Mouse (Mus musculus) heart, adult 2 months (tissue): ENCODE measurements at regions not wholly inside any gene's neighbourhood (a gene's known extent, or its start where the extent isn't known, plus 50 kb on each side); places are given as distances from the start of the nearest gene placed in this dataset.
"Not testable (repeated sequence)": the region's sequence is repeated elsewhere in the genome, so short reads cannot be mapped to it uniquely, and the experiment has no call there.

ENCODE experiments used
- DNase-seq, 2 experiments: peaks; one replicate each; pipeline ENCODE4 v3.0.0; 2021
- H3K27ac ChIP-seq: fragments of 200-600 bp; 2 replicates; pipeline ENCODE4 v1.8.1; 2022
- H3K27me3 ChIP-seq: fragments of 200-500 bp; 2 replicates; pipeline ENCODE4 v1.6.1; 2012; ENCODE audit warnings: mild to moderate bottlenecking, low read length, inconsistent platforms, mixed read lengths; ENCODE audit not compliant: control insufficient read depth, insufficient read depth
- H3K36me3 ChIP-seq: fragments of 200-500 bp; 2 replicates; pipeline ENCODE4 v1.6.1; 2012; ENCODE audit warnings: low read length, inconsistent platforms; ENCODE audit not compliant: control insufficient read depth, insufficient read depth
- H3K4me1 ChIP-seq: fragments of 200-500 bp; 2 replicates; pipeline ENCODE4 v1.6.1; 2011; ENCODE audit warnings: low read length; ENCODE audit not compliant: control insufficient read depth, insufficient read depth
- H3K4me3 ChIP-seq: fragments of 200-600 bp; 2 replicates; pipeline ENCODE4 v1.8.1; 2022
- H3K79me2 ChIP-seq: fragments of 200-500 bp; replicated peaks from 2 replicates; pipeline ENCODE4 v1.6.1; 2012; ENCODE audit warnings: mild to moderate bottlenecking, inconsistent platforms, low read length, moderate library complexity, mixed read lengths; ENCODE audit not compliant: control insufficient read depth, insufficient read depth
- H3K9ac ChIP-seq: fragments of 200-500 bp; 2 replicates; pipeline ENCODE4 v1.6.1; 2012; ENCODE audit warnings: low read depth, mild to moderate bottlenecking, control low read depth, inconsistent platforms, low read length, mixed read lengths
- WGBS: fragments of 180-500 bp; shearing (Covaris S2); methylation state at CpG from one replicate; pipeline ENCODE4 v1.1.7; 2018; 5-methylcytosine and 5-hydroxymethylcytosine counted together
- intact Hi-C: fragments of 180-260 bp; cut with DNase I; formaldehyde crosslinking; loops from one replicate; pipeline ENCODE4 v1.15.1; 2025

- intact Hi-C loops = not testable (repeated sequence)
Observed at GRCm38 (mm10) chrX:102993956-102994355, 65.8 kb downstream of the 1700018G05Rik start.

More at GRCm38 (mm10) chrX:102993956-102994355, 65.8 kb downstream of the 1700018G05Rik start:
- H3K27ac ChIP-seq, H3K9ac ChIP-seq, H3K4me1 ChIP-seq, DNase-seq, H3K36me3 ChIP-seq, H3K79me2 ChIP-seq, H3K27me3 ChIP-seq, H3K4me3 ChIP-seq: not testable (repeated sequence)
- 73% methylated on average over 1 of the region's 3 CpGs for WGBS
